Mouse (Mus musculus): ENCODE measurements around the gene Vash2. TPM values are rescaled to one million over a fixed set of nuclear protein-coding genes. Genes with fewer than 3 reads are reported as not detected.

Vash2 gene
- polyA plus RNA-seq, 1 experiment from 2014 or later, result 72.7 TPM

DNA sequence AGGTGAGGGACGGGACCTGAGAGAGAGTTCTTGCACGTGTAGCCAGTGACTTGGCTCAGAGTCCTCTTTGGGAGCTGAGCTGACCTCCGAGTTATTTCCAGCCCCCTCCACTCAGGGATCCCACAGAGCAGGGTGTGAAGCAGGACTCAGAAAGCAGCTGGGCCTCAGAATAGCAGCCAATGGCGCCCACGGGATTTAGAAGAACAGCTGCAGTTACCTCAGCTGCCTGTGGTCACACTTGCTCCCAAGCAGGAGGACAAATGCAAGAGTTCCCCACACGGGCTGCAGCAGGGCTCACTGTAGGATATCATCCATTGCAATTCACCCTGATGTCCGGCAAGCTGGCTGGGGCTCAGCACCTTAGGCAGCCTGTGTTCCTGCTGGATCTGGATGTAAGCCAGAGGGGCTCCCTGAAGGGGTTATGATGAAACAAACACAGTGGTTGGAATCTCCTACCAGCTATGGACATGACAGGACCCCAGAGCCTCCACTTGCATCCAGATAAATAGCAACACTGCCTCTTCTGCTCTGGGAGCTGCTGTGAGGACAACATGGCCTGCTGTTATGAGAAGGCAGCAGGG, 6.4 kb downstream of the Vash2 start:
- H3K27me3 ChIP-seq, result no peaks in the 10 kb centered on the region
- H3K9ac ChIP-seq, result no peak overlapping the region
- no peak overlapping the region for H3K4me2 ChIP-seq (replicated peaks)
- peak; percentile 77 for ATAC-seq (ENCODE audit: low FRiP score, low read depth)
- whole genome bisulfite sequencing, result 56% methylated on average over 7 of the region's 7 CpGs
- no peak overlapping the region for H3K4me3 ChIP-seq
- no peaks in the 10 kb centered on the region for H3K9me3 ChIP-seq
- peak overlapping the region; percentile 22; the same call in 1 of the 2 replicates for H3K27ac ChIP-seq
- H3K4me1 ChIP-seq, result peaks cover 48% of the 10 kb centered on the region
- peaks cover 83% of the 10 kb centered on the region for H3K36me3 ChIP-seq

- Histone ChIP-seq H3K4me1 (peaks cover 41% of the 10 kb centered on the region), H3K27ac (peak overlapping the region; percentile 22; the same call in 1 of the 2 replicates), H3K36me3 (peaks cover 89% of the 10 kb centered on the region), H3K4me2 (replicated peaks) (no peak overlapping the region), H3K9ac (no peak overlapping the region), H3K27me3 (no peaks in the 10 kb centered on the region), H3K4me3 (no peak overlapping the region), H3K9me3 (no peaks in the 10 kb centered on the region)
- WGBS, result 77% methylated on average over 14 of the region's 14 CpGs
- no peak for ATAC-seq (ENCODE audit: low FRiP score, low read depth)
Measured at GRCm38 (mm10) chr1:190971708-190972610, 7.1 kb downstream of the Vash2 start.

GRCm38 (mm10) chr1:190968010-190968409, 11.1 kb downstream of the Vash2 start:
- no peaks in the 10 kb centered on the region for H3K9me3 ChIP-seq
- H3K9ac ChIP-seq, result no peak overlapping the region
- WGBS, result 94% methylated on average over 7 of the region's 7 CpGs
- no peak overlapping the region for H3K27ac ChIP-seq
- H3K36me3 ChIP-seq, result peaks cover 97% of the 10 kb centered on the region
- H3K4me1 ChIP-seq, result peaks cover 9% of the 10 kb centered on the region
- no peak overlapping the region for H3K4me2 ChIP-seq (replicated peaks)
- H3K4me3 ChIP-seq, result no peak overlapping the region
- no peak for ATAC-seq (ENCODE audit: low FRiP score, low read depth)
- H3K27me3 ChIP-seq, result no peaks in the 10 kb centered on the region

- WGBS, result 82% methylated on average over 15 of the region's 15 CpGs
- Histone ChIP-seq H3K27ac (no peak overlapping the region), H3K9ac (no peak overlapping the region), H3K9me3 (no peaks in the 10 kb centered on the region), H3K4me1 (no peaks in the 10 kb centered on the region), H3K4me2 (replicated peaks) (no peak overlapping the region), H3K36me3 (peaks cover 97% of the 10 kb centered on the region), H3K27me3 (no peaks in the 10 kb centered on the region), H3K4me3 (no peak overlapping the region)
- ATAC-seq (ENCODE audit: low FRiP score, low read depth), result no peak
Measured at GRCm38 (mm10) chr1:190964992-190965780, 13.9 kb downstream of the Vash2 start.

DNA sequence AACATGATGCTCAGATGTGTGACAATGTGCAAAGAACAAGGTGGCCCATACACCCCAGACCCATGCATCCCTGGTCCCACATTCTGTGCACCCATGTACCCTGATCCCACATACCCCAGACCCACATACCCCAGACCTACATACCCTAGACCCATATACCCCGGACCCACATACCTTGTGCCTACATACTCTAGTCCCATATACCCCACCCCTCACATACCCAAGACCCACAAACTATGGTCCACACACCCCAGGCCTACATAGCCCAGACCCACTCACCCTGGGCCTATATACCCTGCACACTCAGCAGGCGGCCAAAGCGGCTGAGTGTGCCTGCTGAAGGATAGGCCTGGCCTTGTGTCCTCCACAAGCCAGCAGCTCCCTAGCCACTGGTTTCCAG, 16.3 kb downstream of the Vash2 start:
- Histone ChIP-seq H3K36me3 (peaks cover 98% of the 10 kb centered on the region), H3K27me3 (no peaks in the 10 kb centered on the region), H3K27ac (no peak overlapping the region), H3K4me1 (no peaks in the 10 kb centered on the region), H3K9ac (no peak overlapping the region), H3K9me3 (no peaks in the 10 kb centered on the region), H3K4me2 (replicated peaks) (no peak overlapping the region), H3K4me3 (no peak overlapping the region)
- WGBS, result 87% methylated on average over 3 of the region's 3 CpGs
- ATAC-seq (ENCODE audit: low FRiP score, low read depth), result no peak

- 70% methylated on average over 5 of the region's 5 CpGs for WGBS
- Histone ChIP-seq H3K4me3 (no peak overlapping the region), H3K4me2 (replicated peaks) (no peak overlapping the region), H3K27me3 (no peaks in the 10 kb centered on the region), H3K9me3 (no peaks in the 10 kb centered on the region), H3K9ac (no peak overlapping the region), H3K4me1 (no peaks in the 10 kb centered on the region), H3K36me3 (peaks cover 99% of the 10 kb centered on the region), H3K27ac (no peak overlapping the region)
- ATAC-seq (ENCODE audit: low FRiP score, low read depth), result no peak
Measured at GRCm38 (mm10) chr1:190958821-190959220, 20.3 kb downstream of the Vash2 start.

- no peak overlapping the region for H3K9ac ChIP-seq
- no peak overlapping the region for H3K27ac ChIP-seq
- H3K4me1 ChIP-seq, result no peaks in the 10 kb centered on the region
- no peak overlapping the region for H3K4me2 ChIP-seq (replicated peaks)
- peak; percentile 67; the same call in 1 of the 2 replicates for ATAC-seq (ENCODE audit: low FRiP score, low read depth)
- H3K27me3 ChIP-seq, result no peaks in the 10 kb centered on the region
- H3K4me3 ChIP-seq, result no peak overlapping the region
- H3K9me3 ChIP-seq, result no peaks in the 10 kb centered on the region
- 58% methylated on average over 3 of the region's 3 CpGs for WGBS
- peaks cover 99% of the 10 kb centered on the region for H3K36me3 ChIP-seq
Measured at GRCm38 (mm10) chr1:190953009-190953408, 26.1 kb downstream of the Vash2 start.

DNA sequence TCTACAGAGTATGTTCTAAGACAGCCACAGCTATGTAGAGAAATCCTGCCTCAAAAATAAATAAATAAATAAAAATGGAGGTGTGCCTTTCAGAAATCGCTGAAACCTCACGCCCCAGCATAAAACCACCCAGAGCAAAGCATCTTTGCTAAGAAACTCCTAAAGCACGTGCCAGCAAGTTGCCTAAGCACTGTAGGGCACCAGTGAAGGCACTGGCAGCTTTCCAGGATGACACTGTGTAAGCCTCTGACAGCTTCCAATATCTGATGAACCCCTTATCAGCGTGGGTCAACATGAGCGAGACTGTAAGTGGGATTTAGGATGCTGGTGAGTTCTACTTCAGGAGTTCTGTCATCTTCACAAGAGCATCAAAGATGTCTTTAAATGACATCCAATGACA, 28.1 kb downstream of the Vash2 start:
- Histone ChIP-seq H3K9ac (no peak overlapping the region), H3K4me3 (no peak overlapping the region), H3K36me3 (peaks cover 94% of the 10 kb centered on the region), H3K4me1 (no peaks in the 10 kb centered on the region), H3K9me3 (no peaks in the 10 kb centered on the region), H3K4me2 (replicated peaks) (no peak overlapping the region), H3K27ac (no peak overlapping the region), H3K27me3 (no peaks in the 10 kb centered on the region)
- 89% methylated on average over 5 of the region's 5 CpGs for WGBS
- ATAC-seq (ENCODE audit: low FRiP score, low read depth), result no peak

DNA sequence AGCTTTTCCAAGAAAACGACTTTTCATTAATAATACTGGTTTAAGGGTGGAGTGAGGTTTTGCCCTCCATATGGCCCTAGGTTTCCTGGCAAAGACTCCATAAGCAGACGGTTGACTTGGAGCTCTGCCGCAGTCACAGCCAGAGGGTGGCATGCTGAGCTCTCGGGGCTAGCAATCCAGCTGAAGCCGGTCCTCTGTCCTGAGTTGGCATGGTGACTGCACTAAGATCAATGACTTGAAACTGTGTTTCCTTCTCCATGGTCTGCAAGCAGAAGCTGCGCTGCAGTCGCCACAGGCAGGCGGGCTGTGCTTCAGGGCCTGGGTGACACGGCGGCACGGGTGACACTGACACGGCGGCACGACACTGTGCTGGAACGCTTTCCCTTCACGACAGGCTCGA, 30.2 kb downstream of the Vash2 start:
- Histone ChIP-seq H3K4me1 (no peaks in the 10 kb centered on the region), H3K4me3 (no peak overlapping the region), H3K9ac (no peak overlapping the region), H3K27me3 (no peaks in the 10 kb centered on the region), H3K36me3 (peaks cover 85% of the 10 kb centered on the region), H3K4me2 (replicated peaks) (no peak overlapping the region), H3K9me3 (no peaks in the 10 kb centered on the region), H3K27ac (no peak overlapping the region)
- 90% methylated on average over 17 of the region's 17 CpGs for WGBS
- no peak for ATAC-seq (ENCODE audit: low FRiP score, low read depth)

DNA sequence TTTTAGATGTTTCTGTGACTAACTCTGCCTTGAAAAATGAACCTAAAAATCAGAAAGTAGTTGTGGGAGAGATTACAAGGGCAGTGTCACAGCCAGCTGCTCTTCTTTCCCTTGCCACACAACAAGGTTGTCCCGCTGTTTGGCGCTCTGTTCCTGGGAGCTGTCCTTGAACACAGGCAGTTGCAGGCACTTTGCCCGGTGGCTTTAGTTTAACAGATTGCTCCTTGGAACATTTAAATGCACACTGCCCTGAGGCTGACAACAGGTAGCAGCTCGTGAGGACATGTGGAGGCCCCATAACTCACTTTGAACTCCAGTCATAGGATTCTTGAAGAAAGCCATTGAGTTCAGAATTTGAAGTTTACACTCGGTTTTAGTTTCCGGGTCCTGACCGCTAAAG, 30.7 kb downstream of the Vash2 start:
- Histone ChIP-seq H3K27ac (no peak overlapping the region), H3K27me3 (no peaks in the 10 kb centered on the region), H3K36me3 (peaks cover 85% of the 10 kb centered on the region), H3K9me3 (no peaks in the 10 kb centered on the region), H3K4me2 (replicated peaks) (no peak overlapping the region), H3K9ac (no peak overlapping the region), H3K4me3 (no peak overlapping the region), H3K4me1 (no peaks in the 10 kb centered on the region)
- WGBS, result 81% methylated on average over 7 of the region's 7 CpGs
- no peak for ATAC-seq (ENCODE audit: low FRiP score, low read depth)

- ATAC-seq (ENCODE audit: low FRiP score, low read depth), result no peak
- Histone ChIP-seq H3K4me3 (no peak overlapping the region), H3K36me3 (peaks cover 85% of the 10 kb centered on the region), H3K4me2 (replicated peaks) (no peak overlapping the region), H3K4me1 (no peaks in the 10 kb centered on the region), H3K27me3 (no peaks in the 10 kb centered on the region), H3K9me3 (no peaks in the 10 kb centered on the region), H3K27ac (no peak overlapping the region), H3K9ac (no peak overlapping the region)
- 86% methylated on average over 5 of the region's 5 CpGs for WGBS
Measured at GRCm38 (mm10) chr1:190947986-190948385, 31.1 kb downstream of the Vash2 start.

Data from limb, embryonic 13.5 days (tissue).